ENCODE assay signal across 27 mouse cellular contexts in the genomic region with DNA sequence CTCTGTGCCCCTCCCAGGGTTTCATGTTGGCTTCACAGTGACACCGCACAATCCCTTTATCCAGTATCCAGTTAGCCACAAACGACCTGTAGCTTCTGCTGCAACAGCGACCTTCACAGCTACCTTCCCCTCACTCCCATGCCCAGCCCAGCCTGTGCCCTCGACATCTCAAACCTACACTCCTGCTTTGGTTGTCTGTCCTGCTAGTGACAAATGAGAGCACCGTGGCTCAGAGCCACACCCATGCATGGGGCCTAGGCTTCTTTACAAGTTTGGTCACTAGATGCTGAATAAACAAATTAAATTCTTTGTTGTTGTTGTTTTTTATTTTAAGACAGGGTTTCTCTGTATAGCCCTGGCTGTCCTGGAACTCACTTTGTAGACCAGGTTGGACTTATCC. TPM values are rescaled to one million over a fixed set of nuclear protein-coding genes. Genes with fewer than 3 reads are reported as not detected.
DNase-seq lines count a peak whose midpoint lies in the region; ATAC-seq and TF ChIP-seq lines count a peak whose summit lies in the region.
"Had no signal": no experiment of that assay in that cellular context is flagged by ENCODE, and none has a peak within 500 bp of the region (broad histone marks: within the 10 kb centered on the region; RNA-seq: fewer than 3 reads in every experiment).

No protein-coding gene starts in this region.

- 71% methylated on average over 5 of the region's 5 CpGs for WGBS in liver, postnatal 0 days (ENCODE audit: insufficient replicate concordance)
- 31% methylated on average over 5 of the region's 5 CpGs for WGBS in liver, embryonic 13.5 days (ENCODE audit: insufficient replicate concordance)
- WGBS in hindbrain, embryonic 14.5 days, result 81% methylated on average over 5 of the region's 5 CpGs

- ATAC-seq in liver, postnatal 0 days, result no peak
- ATAC-seq in liver, embryonic 13.5 days (ENCODE audit: low read depth), result peak; percentile 46; the same call in 1 of the 2 replicates
- ATAC-seq in hindbrain, embryonic 14.5 days (ENCODE audit: low FRiP score), result no peak
- ATAC-seq: activated CD4-positive, CD25-positive, alpha-beta regulatory T cell, adult 4 months; forebrain, embryonic 15.5 days had no signal

- intact Hi-C loops in left cerebral cortex, postnatal 4 days (cut with DNase I), result no loop called here

- no peak overlapping the region for H3K4me2 ChIP-seq in liver, postnatal 0 days (ENCODE audit: low read depth, low read length)
- peak overlapping the region; percentile 96 for H3K4me2 ChIP-seq in liver, embryonic 13.5 days
- no peak overlapping the region for H3K4me2 ChIP-seq in hindbrain, embryonic 14.5 days (replicated peaks)
- H3K4me2 ChIP-seq: forebrain, embryonic 15.5 days; heart, embryonic 11.5 days; hindbrain, embryonic 12.5 days; lung, embryonic 14.5 days; stomach, embryonic 15.5 days had no signal

- H3K9ac ChIP-seq in liver, postnatal 0 days (replicated peaks), result no peak overlapping the region
- H3K9ac ChIP-seq in liver, embryonic 13.5 days, result peak overlapping the region; percentile 48; the same call in 1 of the 2 replicates
- no peak overlapping the region for H3K9ac ChIP-seq in hindbrain, embryonic 14.5 days
- H3K9ac ChIP-seq: forebrain, embryonic 15.5 days; hindbrain, embryonic 12.5 days; lung, embryonic 14.5 days; stomach, embryonic 15.5 days had no signal

- no peaks in the 10 kb centered on the region for H3K9me3 ChIP-seq in liver, postnatal 0 days (ENCODE audit: low read length)
- no peaks in the 10 kb centered on the region for H3K9me3 ChIP-seq in liver, embryonic 13.5 days (replicated peaks)
- no peaks in the 10 kb centered on the region for H3K9me3 ChIP-seq in hindbrain, embryonic 14.5 days (ENCODE audit: control insufficient read depth, low read length)
- H3K9me3 ChIP-seq: forebrain, embryonic 10.5 days; forebrain, embryonic 15.5 days; hindbrain, embryonic 12.5 days; stomach, embryonic 15.5 days had no signal

- DNase-seq in cerebellum, adult 9-11 months, result peak; percentile 36
- DNase-seq in cerebellum, adult 8-10 months, result no peak
- DNase-seq in liver, result peak; percentile 58
- DNase-seq in liver, postnatal 0 days, result no peak
- peak; percentile 29 for DNase-seq in liver, embryonic 13.5 days
- no peak for DNase-seq in hindbrain, embryonic 14.5 days (ENCODE audit: low spot score)
- no peak for DNase-seq in spleen, postnatal 10 days (ENCODE audit: low spot score in 2 of 2)
- no peak for DNase-seq in left cerebral cortex, postnatal 4 days
- DNase-seq: adrenal gland, adult 2 months; adrenal gland, postnatal 36 days; cerebellum, adult 11 months; cerebellum, postnatal 36 days; gastrocnemius, postnatal 10 days; heart, postnatal 36 days; kidney, adult 11 months; kidney, postnatal 14 days; layer of hippocampus, adult 9-11 months; lung, embryonic 14.5 days; lung, postnatal 14 days; midbrain, embryonic 14.5 days; thymus, postnatal 25 days had no signal

- no peak for TF ChIP-seq CTCF in liver, postnatal 0 days (IDR thresholded peaks at IDR 0.05; ENCODE audit: low read depth)

- no peaks in the 10 kb centered on the region for H3K27me3 ChIP-seq in liver, postnatal 0 days (ENCODE audit: insufficient read depth, low read length)
- no peaks in the 10 kb centered on the region for H3K27me3 ChIP-seq in liver, embryonic 13.5 days
- H3K27me3 ChIP-seq in hindbrain, embryonic 14.5 days (ENCODE audit: control insufficient read depth, insufficient read depth, low read length), result no peaks in the 10 kb centered on the region
- H3K27me3 ChIP-seq: forebrain, embryonic 15.5 days; hindbrain, embryonic 12.5 days; stomach, embryonic 15.5 days had no signal

- H3K27ac ChIP-seq in liver, postnatal 0 days (ENCODE audit: low read depth), result no peak overlapping the region
- peak overlapping the region; percentile 81 for H3K27ac ChIP-seq in liver, embryonic 13.5 days
- no peak overlapping the region for H3K27ac ChIP-seq in hindbrain, embryonic 14.5 days
- H3K27ac ChIP-seq: forebrain, embryonic 10.5 days; forebrain, embryonic 15.5 days; hindbrain, embryonic 12.5 days; stomach, embryonic 15.5 days had no signal

- no peak overlapping the region for H3K4me3 ChIP-seq in liver, postnatal 0 days (ENCODE audit: low read depth, low read length)
- peak overlapping the region; percentile 21; the same call in 1 of the 2 replicates for H3K4me3 ChIP-seq in liver, embryonic 13.5 days (replicated peaks)
- no peak overlapping the region for H3K4me3 ChIP-seq in hindbrain, embryonic 14.5 days (replicated peaks; ENCODE audit: low read length)
- H3K4me3 ChIP-seq: forebrain, embryonic 10.5 days; forebrain, embryonic 15.5 days; hindbrain, embryonic 12.5 days; stomach, embryonic 15.5 days had no signal

- H3K4me1 ChIP-seq in liver, postnatal 0 days (ENCODE audit: insufficient read depth), result peaks cover 23% of the 10 kb centered on the region
- H3K4me1 ChIP-seq in liver, embryonic 13.5 days (replicated peaks), result peaks cover 54% of the 10 kb centered on the region
- H3K4me1 ChIP-seq in hindbrain, embryonic 14.5 days (replicated peaks; ENCODE audit: control insufficient read depth, insufficient read depth, low read length), result peaks cover 17% of the 10 kb centered on the region

- TF ChIP-seq EP300 in liver, postnatal 0 days (IDR thresholded peaks at IDR 0.05; ENCODE audit: low read depth), result no peak

- peaks cover 9% of the 10 kb centered on the region; the same call in 1 of the 2 replicates for H3K36me3 ChIP-seq in liver, postnatal 0 days (replicated peaks; ENCODE audit: insufficient read depth, low read length)
- peaks cover 36% of the 10 kb centered on the region for H3K36me3 ChIP-seq in liver, embryonic 13.5 days
- peaks cover 11% of the 10 kb centered on the region for H3K36me3 ChIP-seq in hindbrain, embryonic 14.5 days (replicated peaks; ENCODE audit: control insufficient read depth, insufficient read depth)
- H3K36me3 ChIP-seq: forebrain, embryonic 10.5 days; hindbrain, embryonic 12.5 days had no signal

RNA-seq across cellular contexts. Expression of gene Cltb, which starts 3.9 kb away (rescaled TPM):
- polyA plus RNA-seq in liver, postnatal 0 days (2015; fragmentation: Nextera tagmentation; extraction: Ambion mirVana), result 29.0 and 30.2 TPM in 2 replicates
- 51.0 and 54.2 TPM in 2 replicates for polyA plus RNA-seq in liver, embryonic 13.5 days (2015; fragmentation: Nextera tagmentation; extraction: Ambion mirVana)
- polyA plus RNA-seq in hindbrain, embryonic 14.5 days (2014; fragmentation: Nextera tagmentation; extraction: Ambion mirVana), result 177 and 198 TPM in 2 replicates
- 100 to 1,000 TPM; 256 to 262 TPM for total RNA-seq in left cerebral cortex, postnatal 4 days (2021)

RNA-seq across cellular contexts. Expression of gene Faf2, which starts 14.4 kb away (rescaled TPM):
- 27.8 and 28.1 TPM in 2 replicates for polyA plus RNA-seq in liver, postnatal 0 days (2015; fragmentation: Nextera tagmentation; extraction: Ambion mirVana)
- polyA plus RNA-seq in liver, embryonic 13.5 days (2015; fragmentation: Nextera tagmentation; extraction: Ambion mirVana), result 30.5 and 33.9 TPM in 2 replicates
- 81.4 and 88.8 TPM in 2 replicates for polyA plus RNA-seq in hindbrain, embryonic 14.5 days (2014; fragmentation: Nextera tagmentation; extraction: Ambion mirVana)
- 10 to 100 TPM; 54.1 to 56.9 TPM for total RNA-seq in left cerebral cortex, postnatal 4 days (2021)

RNA-seq across cellular contexts. Expression of gene Higd2a, which starts 17.2 kb away (rescaled TPM):
- 169 and 176 TPM in 2 replicates for polyA plus RNA-seq in liver, postnatal 0 days (2015; fragmentation: Nextera tagmentation; extraction: Ambion mirVana)
- polyA plus RNA-seq in liver, embryonic 13.5 days (2015; fragmentation: Nextera tagmentation; extraction: Ambion mirVana), result 117 and 118 TPM in 2 replicates
- polyA plus RNA-seq in hindbrain, embryonic 14.5 days (2014; fragmentation: Nextera tagmentation; extraction: Ambion mirVana), result 261 and 275 TPM in 2 replicates
- 100 to 1,000 TPM; 118 to 126 TPM for total RNA-seq in left cerebral cortex, postnatal 4 days (2021)

RNA-seq across cellular contexts. Expression of gene Nop16, which starts 17.3 kb away (rescaled TPM):
- polyA plus RNA-seq in liver, postnatal 0 days (2015; fragmentation: Nextera tagmentation; extraction: Ambion mirVana), result 41.1 and 42.3 TPM in 2 replicates
- 74.9 and 84.5 TPM in 2 replicates for polyA plus RNA-seq in liver, embryonic 13.5 days (2015; fragmentation: Nextera tagmentation; extraction: Ambion mirVana)
- 42.1 and 46.7 TPM in 2 replicates for polyA plus RNA-seq in hindbrain, embryonic 14.5 days (2014; fragmentation: Nextera tagmentation; extraction: Ambion mirVana)
- 10 to 100 TPM; 30.8 to 36.3 TPM for total RNA-seq in left cerebral cortex, postnatal 4 days (2021)

RNA-seq across cellular contexts. Expression of gene Arl10, which starts 32.4 kb away (rescaled TPM):
- 7.0 and 7.1 TPM in 2 replicates for polyA plus RNA-seq in liver, postnatal 0 days (2015; fragmentation: Nextera tagmentation; extraction: Ambion mirVana)
- 9.0 and 9.2 TPM in 2 replicates for polyA plus RNA-seq in liver, embryonic 13.5 days (2015; fragmentation: Nextera tagmentation; extraction: Ambion mirVana)
- polyA plus RNA-seq in hindbrain, embryonic 14.5 days (2014; fragmentation: Nextera tagmentation; extraction: Ambion mirVana), result 83.0 and 88.8 TPM in 2 replicates
- 10 to 100 TPM; 73.5 to 75.1 TPM for total RNA-seq in left cerebral cortex, postnatal 4 days (2021)

Comparison
In these comparisons a context has a peak if more than half of its experiments do, and no peak if none do; other contexts are left out.
1. DNase-seq: peak in cerebellum, adult 9-11 months (single experiment), liver (single experiment) and liver, embryonic 13.5 days (single experiment); none in cerebellum, adult 8-10 months (single experiment), liver, postnatal 0 days (single experiment), hindbrain, embryonic 14.5 days (single experiment), spleen, postnatal 10 days (0 of 2) and left cerebral cortex, postnatal 4 days (single experiment).